Mouse (Mus musculus) megakaryocyte, adult 5-6 weeks (primary cell): ENCODE data around the gene Fyb. TPM values are rescaled to one million over a fixed set of nuclear protein-coding genes. Genes with fewer than 3 reads are reported as not detected.

ENCODE experiments used
- total RNA-seq, 2 experiments: library from RNA; stranded (forward) in 1 of 2; stranded (reverse) in 1 of 2; fragments of 153-499, 151-499 nt in 1 of 2; fragments of 221-1000, 200-1000 nt in 1 of 2; gene quantifications; 2 replicates each; pipeline versions ENCODE4 v1.2.3 to v1.2.4; 2015 to 2017

Gene Fyb
- total RNA-seq, 2 experiments from 2014 or later = 128 to 319 TPM

Other genes with a start within 250 kb of the Fyb start
- 0.07 and 0.56 TPM in 2 replicates for gene Dab2, start 223.1 kb upstream of the Fyb start, total RNA-seq (2015)
- not detected in 2 replicates for gene Dab2, start 223.1 kb upstream of the Fyb start, total RNA-seq (2017)
- not detected in 2 replicates for gene C9, start 77.5 kb upstream of the Fyb start, total RNA-seq (2015)
- gene C9, start 77.5 kb upstream of the Fyb start, total RNA-seq (2017) = not detected in 2 replicates
- gene Rictor, start 185.5 kb downstream of the Fyb start, total RNA-seq (2015) = 24.3 and 28.7 TPM in 2 replicates
- 26.0 and 30.8 TPM in 2 replicates for gene Rictor, start 185.5 kb downstream of the Fyb start, total RNA-seq (2017)